Mouse (Mus musculus): Measurements from ENCODE around the gene Lrrc1. TPM values are rescaled to one million over a fixed set of nuclear protein-coding genes. Genes with fewer than 3 reads are reported as not detected.

Gene Lrrc1
- polyA plus RNA-seq, 1 experiment from 2014 or later = 12.5 TPM

DNA sequence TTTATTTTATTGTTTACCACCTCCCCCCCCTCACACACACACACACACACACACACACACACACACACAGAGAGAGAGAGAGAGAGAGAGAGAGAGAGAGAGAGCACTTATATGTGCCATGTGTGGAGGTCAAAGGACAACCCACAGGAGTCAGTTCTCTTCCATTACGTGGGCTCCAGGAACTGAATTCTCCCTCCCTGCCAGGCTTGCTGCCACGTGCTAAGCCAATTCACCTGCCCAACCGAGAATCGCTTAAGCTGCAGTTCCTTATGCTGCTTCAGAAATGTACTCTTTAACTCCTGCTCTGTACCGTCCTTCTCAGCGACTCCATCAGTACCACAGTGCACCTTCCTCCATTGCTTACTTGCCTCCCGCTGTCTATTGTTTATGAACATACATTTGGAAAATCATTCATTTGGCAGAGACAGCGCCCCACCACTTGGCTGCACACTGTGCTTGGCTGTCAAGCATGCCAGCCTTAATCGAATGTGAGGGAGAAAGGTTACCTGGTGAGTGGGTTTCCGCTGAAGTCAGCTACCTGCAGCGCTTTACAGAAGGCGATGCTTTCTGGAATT, 72.9 kb downstream of the Lrrc1 start:
- Histone ChIP-seq H3K9me3 (replicated peaks) (no peaks in the 10 kb centered on the region), H3K36me3 (ENCODE audit: poor library complexity, severe bottlenecking) (peaks cover 9% of the 10 kb centered on the region; the same call in 1 of the 2 replicates), H3K27me3 (no peaks in the 10 kb centered on the region), H3K4me1 (peaks cover 33% of the 10 kb centered on the region), H3K27ac (no peak overlapping the region), H3K4me2 (no peak overlapping the region), H3K4me3 (no peak overlapping the region), H3K9ac (no peak overlapping the region)
- 79% methylated on average over 12 of the region's 12 CpGs for WGBS
- ATAC-seq = no peak

DNA sequence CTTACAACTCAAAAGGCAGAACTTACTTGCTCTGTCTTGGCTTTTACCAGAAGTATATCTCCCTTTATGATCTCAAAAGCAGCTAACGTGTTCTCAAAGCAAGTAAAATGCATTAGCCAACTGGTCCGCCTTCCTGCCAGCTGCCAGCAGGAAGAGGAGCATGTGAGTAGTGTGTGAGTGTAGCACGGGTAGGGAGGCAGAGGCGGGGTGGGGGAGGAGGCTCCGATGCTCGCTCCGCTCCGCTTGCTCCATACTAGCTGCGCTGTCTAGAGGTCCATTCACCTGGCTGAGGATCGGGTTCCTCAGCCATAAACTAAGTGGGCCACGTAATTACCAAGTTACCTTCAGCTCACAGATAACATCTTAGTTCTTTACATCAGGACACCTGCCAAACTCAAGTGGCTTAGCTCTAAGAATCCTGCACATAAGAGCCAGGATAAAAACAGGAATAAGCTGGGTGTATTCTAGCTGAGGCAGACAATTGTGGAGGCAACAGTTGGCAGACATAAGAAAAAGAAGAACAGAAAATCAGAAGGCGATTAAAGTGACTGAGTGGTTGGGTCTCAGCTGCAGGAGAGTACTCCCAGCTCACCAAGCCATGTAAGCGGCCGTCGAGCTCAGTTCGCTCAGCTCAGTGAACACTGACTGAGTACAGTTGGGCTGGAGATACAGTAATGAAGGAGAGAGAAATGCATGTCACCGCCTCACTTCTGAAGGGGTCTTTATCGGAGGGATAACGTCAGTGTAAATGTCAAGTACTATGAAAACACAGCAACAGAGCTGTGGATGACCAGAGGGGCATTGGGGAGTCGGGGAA, 74.7 kb downstream of the Lrrc1 start:
- peak overlapping the region; percentile 33 for H3K4me2 ChIP-seq

DNA sequence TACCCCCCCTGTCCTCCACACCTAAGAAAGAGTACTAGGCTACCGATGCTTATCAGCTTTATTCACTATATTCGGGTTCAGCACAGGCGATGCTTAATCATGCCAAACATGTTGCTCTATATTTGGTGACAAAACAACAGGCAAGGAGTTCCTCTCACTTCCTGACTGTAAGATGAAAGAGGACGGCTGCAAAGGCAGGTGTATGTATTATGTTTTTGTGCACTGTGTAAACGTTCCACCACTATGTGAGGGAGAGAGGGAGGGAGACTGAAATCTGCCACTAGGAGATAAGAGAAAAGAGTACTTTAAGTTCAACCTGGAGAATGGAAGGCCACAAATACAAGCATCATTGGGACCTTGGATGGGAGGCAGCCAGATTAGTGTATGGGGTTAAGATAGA, 77.7 kb downstream of the Lrrc1 start:
- H3K9me3 ChIP-seq (replicated peaks) = no peaks in the 10 kb centered on the region
- no peak for ATAC-seq
- no peak overlapping the region for H3K4me3 ChIP-seq
- 88% methylated on average over 5 of the region's 5 CpGs for WGBS
- H3K27ac ChIP-seq = no peak overlapping the region
- no peaks in the 10 kb centered on the region for H3K27me3 ChIP-seq
- no peak overlapping the region for H3K4me2 ChIP-seq
- H3K4me1 ChIP-seq = peaks cover 37% of the 10 kb centered on the region
- H3K36me3 ChIP-seq (ENCODE audit: poor library complexity, severe bottlenecking) = peaks cover 9% of the 10 kb centered on the region; the same call in 1 of the 2 replicates
- H3K9ac ChIP-seq = no peak overlapping the region

More for the DNA sequence above, 74.7 kb downstream of the Lrrc1 start:
- no peak overlapping the region for H3K4me3 ChIP-seq
- H3K36me3 ChIP-seq (ENCODE audit: poor library complexity, severe bottlenecking) = peaks cover 9% of the 10 kb centered on the region; the same call in 1 of the 2 replicates
- WGBS = 54% methylated on average over 20 of the region's 20 CpGs
- ATAC-seq = peak; percentile 90
- peaks cover 28% of the 10 kb centered on the region for H3K4me1 ChIP-seq
- H3K27me3 ChIP-seq = no peaks in the 10 kb centered on the region
- no peak overlapping the region for H3K9ac ChIP-seq
- H3K9me3 ChIP-seq (replicated peaks) = no peaks in the 10 kb centered on the region
- H3K27ac ChIP-seq = no peak overlapping the region

DNA sequence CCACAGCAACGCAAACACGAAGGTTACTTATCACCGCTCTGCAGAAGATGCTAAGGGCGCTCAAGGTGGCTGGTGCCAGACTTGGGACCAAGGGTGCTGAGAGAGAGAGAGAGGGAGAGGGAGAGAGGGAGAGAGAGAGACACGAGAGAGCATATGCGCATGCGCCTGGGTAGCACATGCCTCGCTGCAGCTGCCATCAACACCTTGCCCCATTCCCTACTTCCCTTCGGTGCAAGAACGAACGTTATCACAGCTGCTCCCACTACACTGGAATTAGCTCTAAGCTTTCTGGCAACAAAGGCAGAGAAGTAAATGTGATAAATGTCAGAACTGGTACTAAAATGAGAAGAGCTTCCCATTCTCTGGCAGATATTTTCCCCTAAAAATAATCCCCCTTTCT, 79.3 kb downstream of the Lrrc1 start:
- WGBS = 72% methylated on average over 11 of the region's 11 CpGs
- ATAC-seq = peak; percentile 17; the same call in 1 of the 2 replicates

DNA sequence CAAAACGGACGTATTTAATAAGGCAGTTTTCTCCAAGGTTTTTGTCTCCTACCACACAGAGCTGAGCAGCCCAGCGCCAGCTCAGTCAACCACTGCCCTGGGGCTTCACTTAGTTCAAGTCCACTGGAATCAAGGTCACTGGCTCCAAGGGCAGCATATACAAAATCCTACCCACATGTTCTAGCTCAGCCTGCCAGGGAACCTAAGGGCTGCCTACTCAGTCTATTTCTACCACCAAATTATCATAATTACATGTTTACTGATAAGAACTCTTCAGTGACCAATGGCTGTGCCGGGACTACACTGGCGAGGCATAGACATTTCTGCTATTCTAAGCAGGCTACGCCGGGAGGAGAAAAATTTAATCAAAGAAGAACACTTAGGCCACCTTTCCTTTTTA, 80.8 kb downstream of the Lrrc1 start:
- H3K9ac ChIP-seq = no peak overlapping the region
- WGBS = 74% methylated on average over 7 of the region's 7 CpGs
- H3K9me3 ChIP-seq (replicated peaks) = no peaks in the 10 kb centered on the region
- no peaks in the 10 kb centered on the region for H3K27me3 ChIP-seq
- H3K4me3 ChIP-seq = no peak overlapping the region
- peaks cover 15% of the 10 kb centered on the region for H3K4me1 ChIP-seq
- peak; percentile 54 for ATAC-seq
- H3K4me2 ChIP-seq = no peak overlapping the region
- H3K27ac ChIP-seq = no peak overlapping the region
- peaks cover 14% of the 10 kb centered on the region; the same call in 1 of the 2 replicates for H3K36me3 ChIP-seq (ENCODE audit: poor library complexity, severe bottlenecking)

More for the DNA sequence above, 79.3 kb downstream of the Lrrc1 start:
- peaks cover 26% of the 10 kb centered on the region for H3K4me1 ChIP-seq
- H3K9me3 ChIP-seq (replicated peaks) = no peaks in the 10 kb centered on the region
- H3K36me3 ChIP-seq (ENCODE audit: poor library complexity, severe bottlenecking) = peaks cover 14% of the 10 kb centered on the region; the same call in 1 of the 2 replicates
- H3K4me3 ChIP-seq = no peak overlapping the region
- H3K9ac ChIP-seq = no peak overlapping the region
- no peak overlapping the region for H3K27ac ChIP-seq
- H3K4me2 ChIP-seq = no peak overlapping the region
- no peaks in the 10 kb centered on the region for H3K27me3 ChIP-seq

DNA sequence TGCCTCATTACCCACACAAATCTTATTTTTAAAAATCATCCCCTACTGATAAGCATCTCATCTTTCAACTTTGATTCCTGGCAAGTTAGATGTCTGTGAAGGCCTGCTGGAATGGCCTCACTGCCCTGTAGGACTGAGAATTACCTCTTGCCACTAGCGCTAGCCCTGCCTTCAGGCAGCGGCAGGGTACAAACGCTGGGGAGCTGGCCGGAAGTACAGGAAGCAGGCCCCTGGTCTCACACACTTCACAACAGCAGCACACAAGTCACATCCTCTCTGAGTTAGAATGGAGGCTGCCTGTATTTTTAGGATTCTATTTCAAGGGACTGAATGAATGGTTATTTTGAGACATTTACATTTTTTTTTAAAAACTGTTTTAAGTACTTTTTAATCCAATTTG, 81.5 kb downstream of the Lrrc1 start:
- Histone ChIP-seq H3K9me3 (replicated peaks) (no peaks in the 10 kb centered on the region), H3K36me3 (ENCODE audit: poor library complexity, severe bottlenecking) (peaks cover 10% of the 10 kb centered on the region; the same call in 1 of the 2 replicates), H3K9ac (no peak overlapping the region), H3K4me3 (no peak overlapping the region), H3K27ac (no peak overlapping the region), H3K4me1 (peaks cover 15% of the 10 kb centered on the region), H3K4me2 (no peak overlapping the region), H3K27me3 (no peaks in the 10 kb centered on the region)
- ATAC-seq = no peak
- WGBS = 78% methylated on average over 4 of the region's 4 CpGs

DNA sequence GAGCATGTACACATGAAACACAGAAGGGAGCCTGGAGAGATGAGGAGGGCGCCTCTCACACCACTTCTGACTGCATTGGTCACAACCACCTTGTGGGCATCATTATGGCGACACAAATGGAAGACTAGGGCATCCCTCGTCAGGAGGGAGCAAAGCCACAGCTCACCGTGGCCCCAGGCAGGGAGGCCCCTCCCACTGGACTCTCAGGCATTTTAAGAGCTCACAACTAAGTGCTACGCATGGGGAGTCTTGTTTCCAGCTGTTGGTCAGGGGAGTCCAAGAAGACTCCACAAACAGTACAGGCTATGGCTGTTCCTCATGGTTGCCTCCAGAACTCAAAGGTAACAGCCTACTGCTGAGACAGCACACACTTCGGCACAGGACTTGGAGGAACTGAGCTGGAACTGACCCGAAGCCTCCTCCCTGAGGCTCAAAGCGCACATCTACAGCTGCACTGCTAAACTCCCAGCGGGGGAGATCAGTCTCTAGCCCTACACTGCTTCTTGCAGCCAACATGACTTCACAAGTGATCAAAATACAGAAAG, 83.2 kb downstream of the Lrrc1 start:
- Histone ChIP-seq H3K4me1 (peaks cover 18% of the 10 kb centered on the region), H3K9me3 (replicated peaks) (no peaks in the 10 kb centered on the region), H3K4me2 (no peak overlapping the region), H3K27me3 (no peaks in the 10 kb centered on the region), H3K36me3 (ENCODE audit: poor library complexity, severe bottlenecking) (peaks cover 16% of the 10 kb centered on the region; the same call in 1 of the 2 replicates), H3K27ac (no peak overlapping the region), H3K4me3 (no peak overlapping the region), H3K9ac (no peak overlapping the region)
- 81% methylated on average over 9 of the region's 9 CpGs for WGBS
- ATAC-seq = no peak

DNA sequence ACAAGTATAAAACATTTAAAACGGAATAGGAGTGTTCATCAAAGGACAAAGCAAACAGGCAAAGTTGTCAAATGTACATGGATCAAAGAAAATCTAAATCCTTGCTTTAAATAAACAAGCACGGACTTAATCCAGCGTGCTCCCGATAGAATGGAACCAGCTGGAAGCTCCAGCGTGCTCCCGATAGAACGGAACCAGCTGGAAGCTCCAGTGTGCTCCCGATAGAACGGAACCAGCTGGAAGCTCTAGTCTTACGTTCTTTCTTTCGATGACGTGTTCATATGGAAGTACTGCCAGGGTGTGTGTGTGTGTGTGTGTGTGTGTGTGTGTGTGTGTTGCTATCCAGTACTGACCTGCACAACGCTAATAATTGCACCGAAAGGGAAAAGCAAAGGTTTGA, 84.3 kb downstream of the Lrrc1 start:
- Histone ChIP-seq H3K9ac (no peak overlapping the region), H3K4me1 (peaks cover 26% of the 10 kb centered on the region), H3K9me3 (replicated peaks) (no peaks in the 10 kb centered on the region), H3K27ac (no peak overlapping the region), H3K4me2 (no peak overlapping the region), H3K27me3 (no peaks in the 10 kb centered on the region), H3K36me3 (ENCODE audit: poor library complexity, severe bottlenecking) (peaks cover 16% of the 10 kb centered on the region; the same call in 1 of the 2 replicates), H3K4me3 (no peak overlapping the region)
- ATAC-seq = no peak
- 87% methylated on average over 14 of the region's 14 CpGs for WGBS

DNA sequence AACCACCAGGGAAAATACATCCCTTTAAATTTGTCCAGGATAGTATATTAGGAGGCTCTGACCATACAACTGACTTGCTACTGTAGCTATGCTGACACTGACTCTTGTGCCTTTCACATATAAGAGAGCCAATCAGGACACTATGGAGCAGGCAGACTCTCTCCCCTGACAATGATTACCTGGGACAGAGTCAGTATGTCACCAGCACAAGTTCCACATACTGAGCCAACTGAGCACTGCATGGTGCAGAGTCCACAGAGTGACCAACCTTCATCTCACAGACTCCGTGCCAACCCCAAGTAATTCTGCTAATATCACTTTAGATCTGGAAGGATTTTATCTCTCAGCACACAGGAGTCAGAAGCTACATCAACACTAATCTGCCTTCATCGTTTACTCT, 85.3 kb downstream of the Lrrc1 start:
- H3K36me3 ChIP-seq (ENCODE audit: poor library complexity, severe bottlenecking) = peaks cover 16% of the 10 kb centered on the region
- WGBS = 96% methylated on average over 2 of the region's 2 CpGs
- H3K9me3 ChIP-seq (replicated peaks) = no peaks in the 10 kb centered on the region
- no peaks in the 10 kb centered on the region for H3K27me3 ChIP-seq
- H3K4me1 ChIP-seq = peaks cover 18% of the 10 kb centered on the region
- ATAC-seq = no peak
- no peak overlapping the region for H3K9ac ChIP-seq
- no peak overlapping the region for H3K4me2 ChIP-seq
- H3K4me3 ChIP-seq = no peak overlapping the region
- H3K27ac ChIP-seq = no peak overlapping the region

DNA sequence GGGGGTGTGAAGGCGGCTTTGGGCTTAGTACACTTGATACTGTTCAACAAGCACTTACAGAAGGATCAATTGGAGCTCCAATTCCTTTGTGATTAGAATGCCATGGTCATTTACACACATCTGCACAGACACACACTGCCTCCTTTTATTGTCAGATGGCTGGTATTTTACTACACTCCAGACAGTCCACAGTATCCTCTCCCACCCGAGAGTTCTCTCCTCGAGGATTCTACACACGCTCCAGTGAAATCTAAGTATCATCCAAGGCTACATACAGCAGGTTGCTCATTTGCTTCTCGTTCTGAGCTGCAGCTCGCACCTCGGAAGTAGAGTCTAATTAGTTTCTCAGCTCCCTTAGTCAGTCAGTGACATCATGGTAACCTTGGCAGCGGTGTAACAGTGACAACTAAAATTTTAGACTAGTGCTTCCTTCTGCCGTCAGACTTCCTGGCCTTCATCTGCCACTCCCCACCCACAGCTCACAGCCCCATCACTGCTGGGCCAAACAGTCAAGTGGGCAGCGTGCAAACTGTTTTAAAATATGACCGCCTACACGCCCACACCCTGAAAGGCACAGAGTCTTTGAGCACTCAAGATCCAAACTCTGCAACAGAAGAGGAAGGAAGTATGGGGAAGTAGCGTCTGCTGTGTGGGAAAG, 88.4 kb downstream of the Lrrc1 start:
- Histone ChIP-seq H3K9me3 (replicated peaks) (no peaks in the 10 kb centered on the region), H3K27ac (no peak overlapping the region), H3K36me3 (ENCODE audit: poor library complexity, severe bottlenecking) (peaks cover 25% of the 10 kb centered on the region), H3K4me1 (peaks cover 30% of the 10 kb centered on the region), H3K4me3 (no peak overlapping the region), H3K4me2 (no peak overlapping the region), H3K9ac (no peak overlapping the region), H3K27me3 (no peaks in the 10 kb centered on the region)
- WGBS = 61% methylated on average over 13 of the region's 13 CpGs
- ATAC-seq = peak; percentile 34

DNA sequence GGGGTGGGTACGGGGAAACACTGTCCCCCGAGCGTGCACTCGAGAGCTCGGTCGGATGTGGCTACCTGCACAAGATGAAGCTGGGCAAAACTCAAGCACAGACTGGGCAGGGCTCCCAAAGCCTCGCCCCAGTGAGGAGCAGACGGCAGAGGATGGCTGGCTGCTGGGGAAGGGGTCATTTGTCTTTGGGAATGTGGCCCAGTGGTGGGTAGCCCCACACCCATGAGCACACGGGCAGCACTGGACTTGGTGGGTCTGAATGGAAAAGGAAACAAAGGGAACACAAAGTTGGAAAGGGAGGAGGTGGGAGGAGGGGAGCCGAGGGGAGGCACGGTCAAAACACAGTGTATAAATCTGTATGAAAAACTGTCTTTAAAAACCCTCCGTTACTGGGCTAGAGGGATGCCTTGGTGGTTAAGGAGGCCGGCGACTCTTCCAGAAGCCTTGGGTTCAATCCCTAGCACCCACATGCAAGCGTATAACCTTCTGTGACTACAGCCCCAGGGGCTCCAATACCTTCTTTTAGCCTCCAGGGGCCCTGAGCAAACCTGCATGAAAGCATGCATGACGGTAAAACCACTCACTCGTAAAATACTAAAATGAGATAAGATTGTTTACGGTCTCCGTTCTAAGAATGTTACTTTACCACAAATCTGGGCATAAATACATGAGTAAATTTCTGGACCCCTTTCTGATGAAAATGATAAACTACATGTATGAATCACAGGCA, 89.1 kb downstream of the Lrrc1 start:
- Histone ChIP-seq H3K9me3 (replicated peaks) (no peaks in the 10 kb centered on the region), H3K27me3 (no peaks in the 10 kb centered on the region), H3K36me3 (ENCODE audit: poor library complexity, severe bottlenecking) (peaks cover 22% of the 10 kb centered on the region), H3K9ac (no peak overlapping the region), H3K4me1 (peaks cover 30% of the 10 kb centered on the region), H3K4me3 (no peak overlapping the region), H3K27ac (no peak overlapping the region), H3K4me2 (no peak overlapping the region)
- 69% methylated on average over 19 of the region's 19 CpGs for WGBS
- ATAC-seq = no peak
